Mouse (Mus musculus): Measurements from ENCODE around the gene Arl13a. TPM values are rescaled to one million over a fixed set of nuclear protein-coding genes. Genes with fewer than 3 reads are reported as not detected.

The Arl13a gene
- polyA plus RNA-seq, 1 experiment from 2014 or later, result not detected

- ATAC-seq (ENCODE audit: low FRiP score), result no peak
- H3K4me2 ChIP-seq, result no peak overlapping the region
- no peak overlapping the region for H3K4me3 ChIP-seq (replicated peaks)
- no peak overlapping the region for H3K27ac ChIP-seq (replicated peaks)
- H3K4me1 ChIP-seq, result no peaks in the 10 kb centered on the region
- H3K9ac ChIP-seq (replicated peaks), result no peak overlapping the region
- H3K36me3 ChIP-seq, result no peaks in the 10 kb centered on the region
- WGBS, result 45% methylated on average over 7 of the region's 7 CpGs
- H3K9me3 ChIP-seq (replicated peaks), result no peaks in the 10 kb centered on the region
- no peaks in the 10 kb centered on the region for H3K27me3 ChIP-seq (replicated peaks)
Measured at GRCm38 (mm10) chrX:134211151-134211642, 23.9 kb downstream of the Arl13a start.

DNA sequence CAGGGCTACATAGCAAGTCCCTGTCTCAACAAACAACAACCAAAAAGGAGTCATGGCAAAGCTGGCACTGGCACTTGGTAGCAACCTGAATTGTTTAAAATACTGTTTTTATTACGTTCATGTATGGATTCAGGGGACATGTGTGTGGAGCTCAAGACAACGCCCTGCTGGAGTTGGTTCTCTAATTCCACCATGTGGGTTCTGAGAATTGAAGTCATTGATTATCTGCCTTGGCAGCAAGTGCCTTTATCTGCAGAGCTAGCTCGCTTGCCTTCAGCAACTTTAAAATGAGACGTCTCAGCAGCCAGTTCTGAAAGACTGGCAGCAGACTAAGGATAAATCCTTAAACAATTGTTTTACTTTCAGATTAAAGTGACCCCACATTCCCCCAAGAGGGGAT is 30.9 kb downstream of the Arl13a start:
- H3K9ac ChIP-seq (replicated peaks), result no peak overlapping the region
- 0 out of 2 replicates have a peak, but pooled peaks cover 4% of the 10 kb centered on the region for H3K27me3 ChIP-seq (replicated peaks)
- ATAC-seq (ENCODE audit: low FRiP score), result no peak
- H3K9me3 ChIP-seq (replicated peaks), result no peaks in the 10 kb centered on the region
- no peak overlapping the region for H3K4me2 ChIP-seq
- no peaks in the 10 kb centered on the region for H3K4me1 ChIP-seq
- H3K4me3 ChIP-seq (replicated peaks), result no peak overlapping the region
- no peaks in the 10 kb centered on the region for H3K36me3 ChIP-seq
- WGBS, result 50% methylated on average over 4 of the region's 4 CpGs
- no peak overlapping the region for H3K27ac ChIP-seq (replicated peaks)

DNA sequence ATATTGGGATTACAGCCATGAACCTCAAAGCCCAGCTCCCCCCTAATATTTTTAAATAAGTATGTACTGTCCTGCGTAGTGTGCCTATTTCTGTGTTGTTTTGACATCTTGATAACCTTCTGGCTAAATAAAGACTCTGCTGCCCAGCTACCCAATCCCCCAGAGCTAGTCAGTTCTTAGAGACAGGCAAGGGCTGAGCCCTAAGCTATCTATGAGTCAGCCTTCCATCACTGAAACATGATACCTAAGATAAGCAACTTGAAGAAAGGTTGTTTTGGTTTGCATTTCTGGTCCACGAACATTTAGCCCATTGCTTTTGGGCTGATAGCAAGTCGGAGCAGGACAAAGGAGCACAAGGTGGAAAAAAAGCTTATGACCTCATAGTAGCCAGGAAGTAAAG is 33.3 kb downstream of the Arl13a start:
- Histone ChIP-seq H3K4me2 (no peak overlapping the region), H3K4me3 (replicated peaks) (no peak overlapping the region), H3K4me1 (no peaks in the 10 kb centered on the region), H3K36me3 (no peaks in the 10 kb centered on the region), H3K9ac (replicated peaks) (no peak overlapping the region), H3K9me3 (replicated peaks) (no peaks in the 10 kb centered on the region), H3K27me3 (replicated peaks) (0 out of 2 replicates have a peak, but pooled peaks cover 4% of the 10 kb centered on the region), H3K27ac (replicated peaks) (no peak overlapping the region)
- no peak for ATAC-seq (ENCODE audit: low FRiP score)
- WGBS, result 76% methylated on average over 3 of the region's 3 CpGs

DNA sequence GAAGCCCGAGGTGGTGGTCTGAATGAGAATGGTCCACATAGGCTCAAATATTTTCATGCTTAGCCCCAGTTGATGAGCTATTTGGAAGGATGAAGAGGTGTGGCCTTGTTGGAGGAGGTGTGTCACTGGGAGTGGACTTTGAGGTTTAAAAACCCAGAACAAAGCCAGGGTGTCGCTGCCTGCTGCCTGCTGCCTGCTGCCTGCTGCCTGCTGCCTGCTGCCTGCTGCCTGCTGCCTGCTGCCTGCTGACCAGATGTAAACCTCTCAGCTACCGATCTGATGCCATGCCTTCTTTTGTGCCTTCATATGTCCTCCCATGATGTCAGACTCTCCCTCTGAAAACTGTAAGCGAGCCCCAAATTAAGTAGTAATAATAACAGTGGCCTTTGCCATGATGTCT is 34.6 kb downstream of the Arl13a start, which contains the start of gene Nox1:
TSS of gene Nox1 (minus strand) at position 101 of the 400 bp plus-strand sequence.
- H3K9me3 ChIP-seq (replicated peaks), result no peaks in the 10 kb centered on the region
- no peak within 1 kb of the TSS for H3K4me3 ChIP-seq (replicated peaks)
- H3K27ac ChIP-seq (replicated peaks), result no peak within 1 kb of the TSS
- H3K36me3 ChIP-seq, result no peaks in the 10 kb centered on the region
- H3K27me3 ChIP-seq (replicated peaks), result 0 out of 2 replicates have a peak, but pooled peaks cover 4% of the 10 kb centered on the region
- no peak for ATAC-seq (ENCODE audit: low FRiP score)
- WGBS, result 57% methylated on average over 4 of the region's 4 CpGs
- H3K4me2 ChIP-seq, result no peak within 1 kb of the TSS
- H3K4me1 ChIP-seq, result no peaks in the 10 kb centered on the region
- no peak within 1 kb of the TSS for H3K9ac ChIP-seq (replicated peaks)

DNA sequence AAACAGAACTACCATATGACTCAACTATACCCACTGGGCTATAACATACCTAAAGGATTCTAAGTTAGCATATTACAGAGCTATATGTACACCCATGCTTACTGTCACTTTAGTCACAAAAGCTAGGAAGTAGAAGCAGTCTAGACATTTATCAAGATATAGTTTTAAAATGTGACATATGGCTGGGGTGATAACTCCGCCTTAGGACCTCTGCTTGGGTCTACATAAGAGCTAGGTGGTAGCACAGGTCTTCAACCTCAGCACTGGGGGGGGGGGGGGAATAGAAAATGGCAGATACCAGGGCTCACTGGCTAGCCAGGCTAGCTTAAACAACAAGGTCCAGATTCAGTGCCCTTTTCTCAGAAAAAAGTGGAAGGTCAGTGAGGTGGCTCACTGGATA is 45.7 kb downstream of the Arl13a start:
- H3K27ac ChIP-seq (replicated peaks), result no peak overlapping the region
- no peak for ATAC-seq (ENCODE audit: low FRiP score)
- no peaks in the 10 kb centered on the region for H3K9me3 ChIP-seq (replicated peaks)
- H3K36me3 ChIP-seq, result no peaks in the 10 kb centered on the region
- H3K4me1 ChIP-seq, result no peaks in the 10 kb centered on the region
- 92% methylated on average over 1 of the region's 1 CpGs for WGBS
- no peak overlapping the region for H3K9ac ChIP-seq (replicated peaks)
- H3K27me3 ChIP-seq (replicated peaks), result no peaks in the 10 kb centered on the region
- no peak overlapping the region for H3K4me2 ChIP-seq
- H3K4me3 ChIP-seq (replicated peaks), result no peak overlapping the region

- H3K9me3 ChIP-seq (replicated peaks), result no peaks in the 10 kb centered on the region
- ATAC-seq (ENCODE audit: low FRiP score), result no peak
- no peak overlapping the region for H3K27ac ChIP-seq (replicated peaks)
- 95% methylated on average over 10 of the region's 10 CpGs for WGBS
- H3K9ac ChIP-seq (replicated peaks), result no peak overlapping the region
- H3K4me2 ChIP-seq, result no peak overlapping the region
- H3K4me1 ChIP-seq, result no peaks in the 10 kb centered on the region
- no peak overlapping the region for H3K4me3 ChIP-seq (replicated peaks)
- H3K27me3 ChIP-seq (replicated peaks), result no peaks in the 10 kb centered on the region
- no peaks in the 10 kb centered on the region for H3K36me3 ChIP-seq
Measured at GRCm38 (mm10) chrX:134238266-134238665, 51.0 kb downstream of the Arl13a start.

DNA sequence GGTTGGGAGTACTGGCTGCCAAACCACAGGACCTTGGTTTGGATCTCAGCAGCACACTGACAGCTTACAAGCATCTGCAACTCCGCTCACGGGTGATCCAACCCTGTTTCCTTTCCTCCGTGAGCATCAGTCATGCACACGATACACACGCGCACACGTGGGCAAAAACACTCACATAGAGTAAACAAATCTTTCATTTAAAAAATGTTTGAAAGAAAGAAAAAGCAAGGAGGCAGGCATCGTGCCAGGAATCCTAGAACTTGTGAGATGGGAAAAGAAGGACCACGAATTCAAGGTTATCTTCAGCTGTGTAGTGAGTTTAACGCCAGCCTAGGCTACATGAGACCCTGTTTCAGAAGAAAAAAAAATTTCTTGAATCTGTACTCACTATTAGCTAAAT is 58.6 kb downstream of the Arl13a start:
- no peak for ATAC-seq (ENCODE audit: low FRiP score)
- no peak overlapping the region for H3K9ac ChIP-seq (replicated peaks)
- no peak overlapping the region for H3K4me2 ChIP-seq
- no peaks in the 10 kb centered on the region for H3K9me3 ChIP-seq (replicated peaks)
- H3K36me3 ChIP-seq, result no peaks in the 10 kb centered on the region
- 95% methylated on average over 10 of the region's 10 CpGs for whole genome bisulfite sequencing
- H3K27me3 ChIP-seq (replicated peaks), result no peaks in the 10 kb centered on the region
- H3K4me1 ChIP-seq, result no peaks in the 10 kb centered on the region
- no peak overlapping the region for H3K27ac ChIP-seq (replicated peaks)
- H3K4me3 ChIP-seq (replicated peaks), result no peak overlapping the region

GRCm38 (mm10) chrX:134248202-134248601 is 60.9 kb downstream of the Arl13a start:
- Histone ChIP-seq H3K36me3 (no peaks in the 10 kb centered on the region), H3K9ac (replicated peaks) (no peak overlapping the region), H3K27ac (replicated peaks) (no peak overlapping the region), H3K4me2 (no peak overlapping the region), H3K4me1 (no peaks in the 10 kb centered on the region), H3K4me3 (replicated peaks) (no peak overlapping the region), H3K9me3 (replicated peaks) (no peaks in the 10 kb centered on the region), H3K27me3 (replicated peaks) (no peaks in the 10 kb centered on the region)
- WGBS, result 65% methylated on average over 2 of the region's 2 CpGs
- ATAC-seq (ENCODE audit: low FRiP score), result no peak

Other genes starting within 250 kb of the Arl13a start
- 1.0 and 1.1 TPM in 2 replicates for gene Sytl4, start 205.7 kb upstream of the Arl13a start, polyA plus RNA-seq (2015; fragmentation: Nextera tagmentation; extraction: Ambion mirVana)
- gene Cstf2, start 128.3 kb upstream of the Arl13a start, polyA plus RNA-seq (2015; fragmentation: Nextera tagmentation; extraction: Ambion mirVana), result 67.0 and 68.9 TPM in 2 replicates
- 1.1 and 1.2 TPM in 2 replicates for gene Xkrx, start 25.4 kb upstream of the Arl13a start, polyA plus RNA-seq (2015; fragmentation: Nextera tagmentation; extraction: Ambion mirVana)
- gene Nox1, start 34.5 kb downstream of the Arl13a start, polyA plus RNA-seq (2015; fragmentation: Nextera tagmentation; extraction: Ambion mirVana), result 0.26 and 0.32 TPM in 2 replicates
- gene Trmt2b, start 89.5 kb downstream of the Arl13a start, polyA plus RNA-seq (2015; fragmentation: Nextera tagmentation; extraction: Ambion mirVana), result 7.1 and 10.6 TPM in 2 replicates
- gene Tmem35a, start 107.7 kb downstream of the Arl13a start, polyA plus RNA-seq (2015; fragmentation: Nextera tagmentation; extraction: Ambion mirVana), result 104 and 132 TPM in 2 replicates
- 5.9 and 11.3 TPM in 2 replicates for gene Cenpi, start 120.6 kb downstream of the Arl13a start, polyA plus RNA-seq (2015; fragmentation: Nextera tagmentation; extraction: Ambion mirVana)
- 16.5 and 18.7 TPM in 2 replicates for gene Drp2, start 217.1 kb downstream of the Arl13a start, polyA plus RNA-seq (2015; fragmentation: Nextera tagmentation; extraction: Ambion mirVana)

Measured in neural tube, embryonic 15.5 days (tissue).